Mouse (Mus musculus): Measurements from ENCODE around the gene Coq10a. TPM values are rescaled to one million over a fixed set of nuclear protein-coding genes. Genes with fewer than 3 reads are reported as not detected.
"Not testable (repeated sequence)": the region's sequence is repeated elsewhere in the genome, so short reads cannot be mapped to it uniquely, and the experiment has no call there.

Coq10a gene
- polyA plus RNA-seq, 1 experiment from 2014 or later: 2.5 TPM

DNA sequence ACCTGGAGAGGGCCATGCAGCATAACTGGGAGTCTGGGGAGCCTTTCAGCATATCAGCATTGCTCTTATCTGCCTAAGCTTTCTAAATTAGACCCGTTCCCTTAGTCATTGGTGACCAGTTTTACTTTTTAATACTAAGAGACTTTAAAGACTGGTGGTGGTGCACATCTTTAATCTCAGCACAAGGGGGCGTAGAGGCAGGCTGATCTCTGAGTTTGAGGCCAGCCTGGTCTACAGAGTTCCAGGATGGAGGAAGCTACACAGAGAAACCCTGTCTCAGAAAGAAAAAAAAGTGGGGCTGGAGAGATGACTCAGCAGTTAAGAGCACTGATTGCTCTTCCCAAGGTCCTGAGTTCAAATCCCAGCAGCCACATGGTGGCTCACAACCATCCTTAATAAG, 28.5 kb downstream of the Coq10a start:
- peaks cover 33% of the 10 kb centered on the region for H3K4me1 ChIP-seq (ENCODE audit: control insufficient read depth, insufficient read depth, low read length)
- H3K9ac ChIP-seq (ENCODE audit: low read depth, low read length): no peak overlapping the region
- no peaks in the 10 kb centered on the region for H3K9me3 ChIP-seq (ENCODE audit: control insufficient read depth, low read length)
- no peak overlapping the region for H3K4me3 ChIP-seq (ENCODE audit: low read length)
- no peak overlapping the region for H3K4me2 ChIP-seq (ENCODE audit: low read depth, low read length)
- H3K27me3 ChIP-seq (replicated peaks; ENCODE audit: control insufficient read depth, insufficient read depth, low read length): no peaks in the 10 kb centered on the region
- no peaks in the 10 kb centered on the region; the same call in 1 of the 2 replicates for H3K36me3 ChIP-seq (ENCODE audit: control insufficient read depth, insufficient read depth, low read length)
- H3K27ac ChIP-seq (ENCODE audit: low read length): no peak overlapping the region
- 72% methylated on average over 2 of the region's 2 CpGs for WGBS
- ATAC-seq: no peak

DNA sequence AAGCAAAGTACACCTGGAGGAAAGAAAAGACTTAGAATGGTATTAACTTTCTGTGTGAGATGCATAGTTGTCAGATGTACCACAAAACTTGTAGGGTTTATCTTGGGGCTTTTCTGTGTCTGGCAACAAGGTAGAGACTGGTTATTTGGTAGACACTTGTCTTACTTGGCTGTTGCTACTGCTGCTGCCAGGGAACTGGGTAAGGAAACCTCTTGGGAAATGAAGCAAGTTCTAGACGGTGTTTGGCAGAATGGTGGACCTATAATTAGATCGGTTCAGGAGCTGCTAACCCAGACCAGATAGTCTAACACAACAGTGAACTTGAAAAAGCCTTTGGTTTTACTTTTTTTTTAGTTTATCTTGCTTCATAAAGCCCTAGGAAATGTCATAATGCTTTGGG, 29.8 kb downstream of the Coq10a start:
- WGBS: 71% methylated on average over 2 of the region's 2 CpGs
- peak overlapping the region; percentile 69 for H3K4me2 ChIP-seq (ENCODE audit: low read depth, low read length)
- peaks cover 26% of the 10 kb centered on the region for H3K4me1 ChIP-seq (ENCODE audit: control insufficient read depth, insufficient read depth, low read length)
- no peak for ATAC-seq
- H3K27ac ChIP-seq (ENCODE audit: low read length): no peak overlapping the region
- H3K36me3 ChIP-seq (ENCODE audit: control insufficient read depth, insufficient read depth, low read length): no peaks in the 10 kb centered on the region; the same call in 1 of the 2 replicates
- H3K4me3 ChIP-seq (ENCODE audit: low read length): peak overlapping the region; percentile 95
- no peaks in the 10 kb centered on the region for H3K27me3 ChIP-seq (replicated peaks; ENCODE audit: control insufficient read depth, insufficient read depth, low read length)
- no peaks in the 10 kb centered on the region for H3K9me3 ChIP-seq (ENCODE audit: control insufficient read depth, low read length)
- peak overlapping the region; percentile 88; the same call in 1 of the 2 replicates for H3K9ac ChIP-seq (ENCODE audit: low read depth, low read length)

DNA sequence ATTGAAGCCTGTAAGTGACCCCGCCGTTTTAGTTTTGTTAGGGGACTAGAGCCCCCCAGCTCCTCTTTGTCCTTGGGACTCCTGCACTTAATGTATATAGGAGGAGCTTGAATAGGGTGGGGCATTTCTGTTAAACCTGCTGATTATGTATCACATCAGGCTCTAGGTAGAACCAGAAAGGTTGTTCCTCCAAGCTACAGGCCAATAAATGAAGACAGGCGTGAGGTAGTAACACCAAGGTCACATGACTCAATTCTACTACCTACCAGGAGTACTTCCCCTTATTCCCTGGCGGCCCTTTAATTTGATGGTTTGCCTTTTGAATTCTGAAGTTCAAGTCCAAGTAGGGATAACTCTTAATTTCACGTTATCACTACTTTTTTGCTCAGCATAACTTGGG, 30.4 kb downstream of the Coq10a start:
- peak; percentile 51 for ATAC-seq
- WGBS: 19% methylated on average over 5 of the region's 5 CpGs
- H3K9me3 ChIP-seq (ENCODE audit: control insufficient read depth, low read length): no peaks in the 10 kb centered on the region
- peak overlapping the region; percentile 88 for H3K9ac ChIP-seq (ENCODE audit: low read depth, low read length)
- H3K27me3 ChIP-seq (replicated peaks; ENCODE audit: control insufficient read depth, insufficient read depth, low read length): no peaks in the 10 kb centered on the region
- peaks cover 23% of the 10 kb centered on the region for H3K4me1 ChIP-seq (ENCODE audit: control insufficient read depth, insufficient read depth, low read length)
- no peaks in the 10 kb centered on the region; the same call in 1 of the 2 replicates for H3K36me3 ChIP-seq (ENCODE audit: control insufficient read depth, insufficient read depth, low read length)
- H3K27ac ChIP-seq (ENCODE audit: low read length): peak overlapping the region; percentile 98
- peak overlapping the region; percentile 95 for H3K4me3 ChIP-seq (ENCODE audit: low read length)
- H3K4me2 ChIP-seq (ENCODE audit: low read depth, low read length): peak overlapping the region; percentile 69

DNA sequence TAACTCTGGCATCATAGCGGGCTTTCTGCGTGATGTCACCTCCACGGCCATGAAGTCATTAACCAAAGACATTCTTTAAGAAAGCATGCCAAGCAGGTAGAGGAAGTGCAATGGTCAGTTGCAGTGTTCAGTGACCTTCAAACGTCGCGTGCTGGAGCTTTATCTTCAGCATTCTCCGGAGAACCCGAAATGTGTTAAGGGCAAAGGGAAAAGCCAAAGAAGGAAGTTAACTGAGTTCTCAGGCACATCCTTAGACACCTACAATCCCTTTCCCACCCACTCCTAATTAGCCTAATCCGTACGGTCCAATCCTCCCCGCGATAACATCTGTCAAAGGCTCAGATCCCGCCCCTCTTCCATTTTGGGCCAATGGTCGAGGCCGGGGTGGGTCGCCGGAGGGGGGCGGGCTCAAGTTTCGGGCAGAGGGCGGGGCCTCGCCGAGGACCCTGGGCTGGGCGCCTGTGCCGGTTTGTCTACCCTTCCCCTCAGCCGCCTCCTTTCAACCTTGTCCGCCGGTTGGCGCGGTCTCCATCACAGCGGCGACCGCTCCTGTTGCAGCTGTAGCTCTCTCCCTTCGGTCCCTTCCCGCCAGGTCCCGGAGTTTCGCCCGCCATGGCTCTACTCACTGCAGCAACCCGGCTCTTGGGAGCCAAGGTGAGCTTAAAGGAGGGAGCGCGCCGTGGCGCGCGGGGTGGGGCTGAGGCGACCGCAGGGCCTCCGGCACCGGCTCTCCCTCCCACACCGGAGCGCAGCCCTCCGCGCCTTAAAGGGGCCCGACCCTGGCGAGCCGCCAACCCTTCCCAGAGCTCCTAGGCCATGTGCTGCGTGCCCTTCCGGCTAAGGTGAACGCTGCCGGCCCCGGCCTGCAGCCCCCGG, 31.3 kb downstream of the Coq10a start, which contains the start of gene Cs:
Gene Cs (plus strand): TSS at position 429 of the 876 bp plus-strand sequence.
- Histone ChIP-seq H3K4me2 (ENCODE audit: low read depth, low read length) (peak within 1 kb of the TSS; percentile 73), H3K27ac (ENCODE audit: low read length) (peak within 1 kb of the TSS; percentile 98), H3K27me3 (replicated peaks; ENCODE audit: control insufficient read depth, insufficient read depth, low read length) (no peaks in the 10 kb centered on the region), H3K36me3 (ENCODE audit: control insufficient read depth, insufficient read depth, low read length) (no peaks in the 10 kb centered on the region; the same call in 1 of the 2 replicates), H3K9ac (ENCODE audit: low read depth, low read length) (peak within 1 kb of the TSS; percentile 88), H3K9me3 (ENCODE audit: control insufficient read depth, low read length) (no peaks in the 10 kb centered on the region), H3K4me3 (ENCODE audit: low read length) (peak within 1 kb of the TSS; percentile 95), H3K4me1 (ENCODE audit: control insufficient read depth, insufficient read depth, low read length) (peaks cover 23% of the 10 kb centered on the region)
- 1% methylated on average over 61 of the region's 61 CpGs for WGBS
- ATAC-seq: peak; percentile 94

DNA sequence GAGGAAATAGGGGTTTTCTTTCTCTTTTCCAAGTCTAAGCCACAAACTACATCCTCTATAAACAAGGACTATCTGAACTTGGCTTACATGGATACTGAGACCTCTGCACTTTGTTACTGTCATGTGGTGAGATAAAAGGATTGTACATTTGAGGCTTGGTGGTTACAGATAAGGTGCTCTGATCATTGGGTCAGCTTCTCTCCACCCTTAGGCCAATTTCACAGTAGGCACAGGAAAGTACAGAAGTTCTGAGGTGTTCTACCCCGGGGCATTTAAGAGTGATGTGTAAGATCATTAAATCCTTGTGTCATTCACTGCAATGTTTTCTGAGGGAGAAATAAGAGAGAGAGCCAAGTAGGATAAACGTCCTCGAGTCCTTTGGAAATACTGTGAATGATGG, 32.2 kb downstream of the Coq10a start:
- Histone ChIP-seq H3K27ac (ENCODE audit: low read length) (peak overlapping the region; percentile 89), H3K9ac (ENCODE audit: low read depth, low read length) (peak overlapping the region; percentile 68; the same call in 1 of the 2 replicates), H3K36me3 (ENCODE audit: control insufficient read depth, insufficient read depth, low read length) (no peaks in the 10 kb centered on the region; the same call in 1 of the 2 replicates), H3K4me3 (ENCODE audit: low read length) (peak overlapping the region; percentile 95), H3K27me3 (replicated peaks; ENCODE audit: control insufficient read depth, insufficient read depth, low read length) (no peaks in the 10 kb centered on the region), H3K4me1 (ENCODE audit: control insufficient read depth, insufficient read depth, low read length) (peaks cover 23% of the 10 kb centered on the region), H3K9me3 (ENCODE audit: control insufficient read depth, low read length) (no peaks in the 10 kb centered on the region), H3K4me2 (ENCODE audit: low read depth, low read length) (peak overlapping the region; percentile 73)
- no peak for ATAC-seq
- WGBS: 64% methylated on average over 3 of the region's 3 CpGs

DNA sequence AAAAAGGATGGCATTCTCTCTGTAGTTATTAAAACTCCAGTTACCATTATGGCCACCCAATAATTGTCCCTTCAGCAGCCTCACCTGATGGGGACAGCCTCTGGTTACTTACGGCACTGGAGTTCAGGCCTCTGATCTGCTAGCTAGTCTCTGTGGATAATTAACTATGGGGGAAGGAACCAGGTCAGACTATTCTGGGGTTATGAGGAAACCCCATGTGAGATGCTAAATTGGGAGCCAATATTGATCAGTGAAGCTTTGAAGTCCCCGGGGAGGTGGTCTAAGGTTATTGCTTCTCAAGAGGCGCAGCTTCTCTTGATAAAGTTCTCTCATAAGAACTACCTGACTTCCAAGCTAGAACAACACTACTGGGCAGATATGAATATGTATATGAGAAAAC, 32.6 kb downstream of the Coq10a start:
- H3K27me3 ChIP-seq (replicated peaks; ENCODE audit: control insufficient read depth, insufficient read depth, low read length): no peaks in the 10 kb centered on the region
- no peak overlapping the region for H3K4me2 ChIP-seq (ENCODE audit: low read depth, low read length)
- ATAC-seq: no peak
- no peak overlapping the region for H3K9ac ChIP-seq (ENCODE audit: low read depth, low read length)
- no peaks in the 10 kb centered on the region for H3K9me3 ChIP-seq (ENCODE audit: control insufficient read depth, low read length)
- WGBS: 80% methylated on average over 3 of the region's 3 CpGs
- H3K36me3 ChIP-seq (ENCODE audit: control insufficient read depth, insufficient read depth, low read length): no peaks in the 10 kb centered on the region; the same call in 1 of the 2 replicates
- peak overlapping the region; percentile 89 for H3K27ac ChIP-seq (ENCODE audit: low read length)
- peaks cover 23% of the 10 kb centered on the region for H3K4me1 ChIP-seq (ENCODE audit: control insufficient read depth, insufficient read depth, low read length)
- H3K4me3 ChIP-seq (ENCODE audit: low read length): no peak overlapping the region

DNA sequence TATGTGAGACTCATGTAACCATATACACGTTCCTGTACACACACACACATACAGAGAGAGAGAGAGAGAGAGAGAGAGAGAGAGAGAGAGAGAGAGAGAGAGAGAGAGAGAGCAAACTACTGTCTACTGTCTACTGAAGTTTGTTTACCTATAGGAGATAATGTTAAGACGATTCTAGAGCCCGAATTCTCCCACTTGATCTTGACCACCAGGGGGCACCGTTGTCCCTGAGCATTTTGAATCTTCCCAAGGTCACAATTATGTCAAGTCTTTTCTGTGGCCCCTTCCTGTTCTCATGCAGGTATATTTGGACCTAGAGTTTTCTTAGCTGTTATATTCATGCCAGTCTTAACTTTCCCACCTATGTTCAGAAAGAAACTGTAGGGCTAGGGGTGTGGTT, 33.2 kb downstream of the Coq10a start:
- WGBS: 0% methylated on average over 4 of the region's 4 CpGs

DNA sequence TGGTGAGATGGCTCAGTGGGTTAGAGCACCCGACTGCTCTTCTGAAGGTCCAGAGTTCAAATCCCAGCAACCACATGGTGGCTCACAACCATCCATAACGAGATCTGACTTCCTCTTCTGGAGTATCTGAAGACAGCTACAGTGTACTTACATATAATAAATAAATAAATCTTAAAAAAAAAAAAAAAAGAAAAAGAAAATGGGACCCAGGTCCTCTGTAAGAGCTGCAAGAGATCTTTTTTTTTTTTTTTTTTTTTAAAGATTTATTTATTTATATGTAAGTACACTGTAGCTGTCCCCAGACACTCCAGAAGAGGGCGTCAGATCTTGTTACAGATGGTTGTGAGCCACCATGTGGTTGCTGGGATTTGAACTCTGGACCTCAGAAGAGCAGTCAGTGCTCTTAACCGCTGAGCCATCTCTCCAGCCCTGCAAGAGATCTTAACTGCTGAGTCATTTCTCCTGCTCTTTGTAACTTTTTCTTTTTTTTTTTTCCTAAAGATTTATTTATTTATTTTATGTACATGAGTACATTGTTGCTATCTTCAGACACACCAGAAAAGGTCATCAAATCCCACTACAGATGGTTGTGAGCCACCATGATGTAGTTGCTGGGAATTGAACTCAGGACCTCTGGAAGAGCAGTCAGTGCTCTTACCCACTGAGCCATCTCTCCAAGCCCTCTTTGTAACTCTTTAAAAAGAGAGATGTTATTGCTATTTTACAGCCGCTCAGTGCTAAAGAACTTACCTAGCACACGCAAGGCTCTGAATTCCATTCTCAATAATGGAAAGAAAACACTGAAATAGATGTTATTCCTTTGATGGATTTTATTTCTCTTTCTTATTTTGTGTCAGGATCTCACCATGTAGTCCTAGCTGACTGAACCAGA, 36.2 kb downstream of the Coq10a start:
- H3K27me3 ChIP-seq (replicated peaks; ENCODE audit: control insufficient read depth, insufficient read depth, low read length); ATAC-seq; H3K9ac ChIP-seq (ENCODE audit: low read depth, low read length); H3K4me2 ChIP-seq (ENCODE audit: low read depth, low read length); H3K4me3 ChIP-seq (ENCODE audit: low read length); H3K9me3 ChIP-seq (ENCODE audit: control insufficient read depth, low read length); H3K4me1 ChIP-seq (ENCODE audit: control insufficient read depth, insufficient read depth, low read length); H3K36me3 ChIP-seq (ENCODE audit: control insufficient read depth, insufficient read depth, low read length); H3K27ac ChIP-seq (ENCODE audit: low read length): not testable (repeated sequence)
- 81% methylated on average over 6 of the region's 6 CpGs for WGBS

More for the DNA sequence above, 33.2 kb downstream of the Coq10a start:
- Histone ChIP-seq H3K4me3 (ENCODE audit: low read length) (no peak overlapping the region), H3K36me3 (ENCODE audit: control insufficient read depth, insufficient read depth, low read length) (no peaks in the 10 kb centered on the region), H3K9ac (ENCODE audit: low read depth, low read length) (no peak overlapping the region), H3K4me2 (ENCODE audit: low read depth, low read length) (no peak overlapping the region), H3K4me1 (ENCODE audit: control insufficient read depth, insufficient read depth, low read length) (peaks cover 23% of the 10 kb centered on the region), H3K27me3 (replicated peaks; ENCODE audit: control insufficient read depth, insufficient read depth, low read length) (no peaks in the 10 kb centered on the region), H3K9me3 (ENCODE audit: control insufficient read depth, low read length) (no peaks in the 10 kb centered on the region), H3K27ac (ENCODE audit: low read length) (peak overlapping the region; percentile 89; the same call in 1 of the 2 replicates)
- ATAC-seq: no peak

DNA sequence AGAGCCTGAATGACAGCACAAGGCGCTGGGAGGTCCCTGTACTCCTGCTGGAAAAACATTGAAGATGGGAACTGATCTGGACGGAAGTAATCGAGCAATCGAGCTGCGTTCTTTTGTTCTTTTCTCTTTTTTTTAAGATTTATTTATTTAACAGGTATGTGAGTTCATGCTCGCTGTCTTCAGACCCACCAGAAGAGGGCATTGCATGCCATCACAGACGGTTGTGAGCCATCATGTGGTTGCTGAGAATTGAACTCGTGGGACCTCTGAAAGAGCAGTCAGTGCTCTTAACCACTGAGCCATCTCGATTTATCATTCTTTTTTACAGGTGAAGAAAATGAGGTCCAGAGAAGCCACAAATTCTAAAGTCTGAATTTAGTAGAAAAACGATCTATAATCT, 41.2 kb downstream of the Coq10a start:
- Histone ChIP-seq H3K4me3 (ENCODE audit: low read length) (no peak overlapping the region), H3K9ac (ENCODE audit: low read depth, low read length) (no peak overlapping the region), H3K9me3 (ENCODE audit: control insufficient read depth, low read length) (no peaks in the 10 kb centered on the region), H3K4me2 (ENCODE audit: low read depth, low read length) (no peak overlapping the region), H3K27ac (ENCODE audit: low read length) (no peak overlapping the region), H3K36me3 (ENCODE audit: control insufficient read depth, insufficient read depth, low read length) (peaks cover 25% of the 10 kb centered on the region), H3K4me1 (ENCODE audit: control insufficient read depth, insufficient read depth, low read length) (peaks cover 10% of the 10 kb centered on the region), H3K27me3 (replicated peaks; ENCODE audit: control insufficient read depth, insufficient read depth, low read length) (no peaks in the 10 kb centered on the region)
- WGBS: 87% methylated on average over 10 of the region's 10 CpGs
- ATAC-seq: no peak

All from intestine, embryonic 16.5 days (tissue).